Mouse (Mus musculus): ENCODE measurements at regions not wholly inside any gene's neighbourhood (a gene's known extent, or its start where the extent isn't known, plus 50 kb on each side); places are given as distances from the start of the nearest gene placed in this dataset.

- TF ChIP-seq POLR2A (IDR thresholded peaks at IDR 0.05; ENCODE audit: borderline replicate concordance, extremely low read depth, low read depth, low read length) (no peak), CTCF (IDR thresholded peaks at IDR 0.05; ENCODE audit: insufficient read depth, low read length) (no peak)
Observed at GRCm38 (mm10) chr13:103638038-103638437, 136.4 kb downstream of the Srek1 start.

All from lung, adult 2 months (tissue).